Mouse (Mus musculus): ENCODE measurements at regions not wholly inside any gene's neighbourhood (a gene's known extent, or its start where the extent isn't known, plus 50 kb on each side); places are given as distances from the start of the nearest gene placed in this dataset.

DNA sequence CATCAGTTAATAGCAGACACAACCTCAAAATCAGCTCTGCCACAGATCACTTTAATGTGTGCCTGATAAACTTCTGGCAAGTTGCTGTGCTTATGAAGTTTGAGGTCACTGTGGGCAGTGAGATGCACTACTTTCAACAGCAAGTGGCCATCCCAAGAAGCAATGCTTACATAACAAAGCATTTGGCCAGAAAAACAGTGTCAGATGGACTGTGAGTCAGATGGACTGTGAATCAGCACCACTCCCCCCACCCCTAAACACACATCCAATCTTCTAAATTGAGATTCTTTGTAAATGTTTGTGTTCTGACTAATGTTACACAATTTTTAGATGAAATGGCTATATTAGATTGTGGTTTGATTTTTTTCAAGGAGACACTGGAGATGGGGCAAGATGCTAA, 550.7 kb downstream of the Nxph1 start:
- no peak overlapping the region for H3K4me3 ChIP-seq (ENCODE audit: low read depth, low read length)
- no peaks in the 10 kb centered on the region for H3K36me3 ChIP-seq (ENCODE audit: control insufficient read depth, insufficient read depth, low read length)
- no peak overlapping the region for H3K4me2 ChIP-seq (ENCODE audit: low read depth, low read length)
- no peaks in the 10 kb centered on the region for H3K4me1 ChIP-seq (ENCODE audit: control insufficient read depth, insufficient read depth, low read length)
- no peaks in the 10 kb centered on the region for H3K9me3 ChIP-seq (ENCODE audit: control insufficient read depth, low read length)
- H3K27me3 ChIP-seq (ENCODE audit: control insufficient read depth, insufficient read depth, low read length): no peaks in the 10 kb centered on the region
- no peak for ATAC-seq (ENCODE audit: low read depth)
- no peak overlapping the region for H3K27ac ChIP-seq (ENCODE audit: low read depth, low read length)
- no peak overlapping the region for H3K9ac ChIP-seq (replicated peaks; ENCODE audit: low read depth, low read length)

DNA sequence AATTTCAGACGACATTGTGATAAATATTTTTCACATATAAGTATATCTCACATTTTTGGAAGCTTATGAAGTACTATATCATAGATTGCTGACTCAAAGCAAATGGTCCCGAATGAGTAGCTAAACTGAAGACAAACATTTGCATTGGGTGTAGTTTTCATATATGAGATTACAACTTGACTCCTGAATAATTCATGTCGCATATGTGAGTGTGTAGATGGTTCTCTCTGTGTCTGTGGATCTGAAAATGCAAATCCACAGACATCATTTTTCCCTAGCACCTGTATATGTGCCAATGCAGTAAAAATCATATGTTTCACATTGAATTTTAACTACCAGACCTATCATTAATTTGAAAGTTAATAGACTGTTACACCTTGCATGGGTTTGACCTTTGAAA, 586.2 kb downstream of the Nxph1 start:
- 66% methylated on average over 3 of the region's 3 CpGs for WGBS
- H3K9ac ChIP-seq (replicated peaks; ENCODE audit: low read depth, low read length): no peak overlapping the region
- H3K4me2 ChIP-seq (ENCODE audit: low read depth, low read length): no peak overlapping the region
- no peaks in the 10 kb centered on the region for H3K4me1 ChIP-seq (ENCODE audit: control insufficient read depth, insufficient read depth, low read length)
- H3K9me3 ChIP-seq (ENCODE audit: control insufficient read depth, low read length): no peaks in the 10 kb centered on the region
- H3K27me3 ChIP-seq (ENCODE audit: control insufficient read depth, insufficient read depth, low read length): no peaks in the 10 kb centered on the region
- no peak for ATAC-seq (ENCODE audit: low read depth)
- H3K27ac ChIP-seq (ENCODE audit: low read depth, low read length): no peak overlapping the region
- H3K4me3 ChIP-seq (ENCODE audit: low read depth, low read length): no peak overlapping the region
- no peaks in the 10 kb centered on the region for H3K36me3 ChIP-seq (ENCODE audit: control insufficient read depth, insufficient read depth, low read length)

DNA sequence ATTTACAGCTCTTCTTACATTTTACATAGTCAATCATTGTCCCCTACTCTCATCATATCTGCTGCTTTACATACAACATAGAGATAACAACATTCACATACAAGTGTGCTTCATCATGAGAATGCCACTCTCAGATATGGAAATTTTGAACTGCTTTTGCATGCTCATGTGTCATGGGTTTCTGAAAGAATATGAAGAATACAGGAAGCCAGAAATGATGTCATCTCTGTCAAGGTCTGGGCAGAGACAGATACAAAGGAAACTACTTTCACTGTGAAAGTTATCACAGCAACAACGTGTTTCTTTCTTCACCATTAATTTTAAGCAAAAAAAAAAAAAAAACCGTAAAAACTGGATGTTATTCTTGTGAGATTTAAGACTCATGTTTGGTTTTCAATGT, 590.5 kb downstream of the Nxph1 start:
- ATAC-seq (ENCODE audit: low read depth): no peak

DNA sequence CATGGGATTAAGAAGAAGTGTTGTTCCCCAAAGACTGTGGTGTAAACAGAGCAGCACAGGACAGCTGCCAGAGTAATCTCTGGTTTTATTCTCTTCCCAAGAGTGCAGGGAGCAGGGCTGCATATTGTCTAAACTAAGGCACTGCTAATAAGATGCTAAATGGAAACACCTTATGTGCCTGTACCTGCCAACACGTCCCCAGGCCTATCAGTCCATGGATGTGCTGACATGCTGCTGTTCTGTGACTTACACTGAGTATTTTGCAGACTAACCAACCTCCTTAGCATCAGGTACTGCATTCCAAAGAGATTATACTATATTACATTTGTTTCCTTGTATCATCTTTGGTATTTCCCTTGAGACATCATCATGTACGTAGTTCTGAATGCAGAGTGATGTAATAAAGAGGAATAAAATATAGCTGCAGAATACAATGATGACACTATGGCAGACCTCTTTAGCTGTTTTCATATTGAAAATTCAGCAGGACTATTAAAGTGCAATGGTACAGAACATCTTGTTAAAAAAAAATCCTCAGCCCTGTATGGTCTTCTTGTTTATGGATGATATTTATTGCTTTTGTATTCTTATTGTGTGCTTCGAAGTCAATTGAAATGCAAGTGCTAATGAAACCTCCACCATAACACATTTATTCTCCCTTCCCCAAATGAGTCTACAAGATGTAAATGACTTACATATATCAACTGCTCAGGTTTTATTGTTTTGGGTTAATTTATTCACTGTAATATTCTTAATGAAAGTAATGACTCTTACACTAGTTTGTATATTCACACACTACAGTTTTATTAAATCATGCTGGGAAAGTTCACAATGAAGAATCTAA, 602.1 kb downstream of the Nxph1 start:
- 48% methylated on average over 3 of the region's 3 CpGs for WGBS
- H3K4me2 ChIP-seq (ENCODE audit: low read depth, low read length): no peak overlapping the region
- H3K27me3 ChIP-seq (ENCODE audit: control insufficient read depth, insufficient read depth, low read length): no peaks in the 10 kb centered on the region
- no peaks in the 10 kb centered on the region for H3K4me1 ChIP-seq (ENCODE audit: control insufficient read depth, insufficient read depth, low read length)
- no peak overlapping the region for H3K4me3 ChIP-seq (ENCODE audit: low read depth, low read length)
- no peaks in the 10 kb centered on the region for H3K9me3 ChIP-seq (ENCODE audit: control insufficient read depth, low read length)
- ATAC-seq (ENCODE audit: low read depth): peak; percentile 77
- no peak overlapping the region for H3K9ac ChIP-seq (replicated peaks; ENCODE audit: low read depth, low read length)
- 0 out of 2 replicates have a peak overlapping the region, but pooled peaks have one; percentile 35 for H3K27ac ChIP-seq (ENCODE audit: low read depth, low read length)
- no peaks in the 10 kb centered on the region for H3K36me3 ChIP-seq (ENCODE audit: control insufficient read depth, insufficient read depth, low read length)

More for the DNA sequence above, 590.5 kb downstream of the Nxph1 start:
- Histone ChIP-seq H3K4me1 (ENCODE audit: control insufficient read depth, insufficient read depth, low read length) (no peaks in the 10 kb centered on the region), H3K4me2 (ENCODE audit: low read depth, low read length) (no peak overlapping the region), H3K9me3 (ENCODE audit: control insufficient read depth, low read length) (no peaks in the 10 kb centered on the region), H3K27me3 (ENCODE audit: control insufficient read depth, insufficient read depth, low read length) (no peaks in the 10 kb centered on the region), H3K27ac (ENCODE audit: low read depth, low read length) (no peak overlapping the region), H3K36me3 (ENCODE audit: control insufficient read depth, insufficient read depth, low read length) (no peaks in the 10 kb centered on the region), H3K9ac (replicated peaks; ENCODE audit: low read depth, low read length) (no peak overlapping the region), H3K4me3 (ENCODE audit: low read depth, low read length) (no peak overlapping the region)
- 67% methylated on average over 2 of the region's 2 CpGs for WGBS

- H3K27me3 ChIP-seq (ENCODE audit: control insufficient read depth, insufficient read depth, low read length): no peaks in the 10 kb centered on the region
- no peaks in the 10 kb centered on the region for H3K36me3 ChIP-seq (ENCODE audit: control insufficient read depth, insufficient read depth, low read length)
- H3K4me1 ChIP-seq (ENCODE audit: control insufficient read depth, insufficient read depth, low read length): no peaks in the 10 kb centered on the region
- H3K27ac ChIP-seq (ENCODE audit: low read depth, low read length): peak overlapping the region; percentile 49; the same call in 1 of the 2 replicates
- ATAC-seq (ENCODE audit: low read depth): peak; percentile 91
- no peak overlapping the region for H3K4me3 ChIP-seq (ENCODE audit: low read depth, low read length)
- H3K4me2 ChIP-seq (ENCODE audit: low read depth, low read length): no peak overlapping the region
- H3K9me3 ChIP-seq (ENCODE audit: control insufficient read depth, low read length): no peaks in the 10 kb centered on the region
- H3K9ac ChIP-seq (replicated peaks; ENCODE audit: low read depth, low read length): no peak overlapping the region
- WGBS: 48% methylated on average over 6 of the region's 6 CpGs
These were observed 615.2 kb downstream of the Nxph1 start for GRCm38 (mm10) chr6:9563290-9564044.

- H3K27ac ChIP-seq (ENCODE audit: low read depth, low read length): no peak overlapping the region
- 79% methylated on average over 4 of the region's 4 CpGs for WGBS
- H3K9me3 ChIP-seq (ENCODE audit: control insufficient read depth, low read length): no peaks in the 10 kb centered on the region
- no peak overlapping the region for H3K9ac ChIP-seq (replicated peaks; ENCODE audit: low read depth, low read length)
- no peak overlapping the region for H3K4me3 ChIP-seq (ENCODE audit: low read depth, low read length)
- no peaks in the 10 kb centered on the region for H3K4me1 ChIP-seq (ENCODE audit: control insufficient read depth, insufficient read depth, low read length)
- no peak overlapping the region for H3K4me2 ChIP-seq (ENCODE audit: low read depth, low read length)
- H3K36me3 ChIP-seq (ENCODE audit: control insufficient read depth, insufficient read depth, low read length): no peaks in the 10 kb centered on the region
- no peak for ATAC-seq (ENCODE audit: low read depth)
- no peaks in the 10 kb centered on the region for H3K27me3 ChIP-seq (ENCODE audit: control insufficient read depth, insufficient read depth, low read length)
These were observed 623.6 kb downstream of the Nxph1 start for GRCm38 (mm10) chr6:9571787-9572186.

- Histone ChIP-seq H3K27ac (ENCODE audit: low read depth, low read length) (no peak overlapping the region), H3K4me2 (ENCODE audit: low read depth, low read length) (no peak overlapping the region), H3K9me3 (ENCODE audit: control insufficient read depth, low read length) (no peaks in the 10 kb centered on the region), H3K9ac (replicated peaks; ENCODE audit: low read depth, low read length) (no peak overlapping the region), H3K4me3 (ENCODE audit: low read depth, low read length) (no peak overlapping the region), H3K36me3 (ENCODE audit: control insufficient read depth, insufficient read depth, low read length) (no peaks in the 10 kb centered on the region), H3K27me3 (ENCODE audit: control insufficient read depth, insufficient read depth, low read length) (no peaks in the 10 kb centered on the region), H3K4me1 (ENCODE audit: control insufficient read depth, insufficient read depth, low read length) (no peaks in the 10 kb centered on the region)
- ATAC-seq (ENCODE audit: low read depth): no peak
- WGBS: 89% methylated on average over 1 of the region's 1 CpGs
These were observed 645.2 kb downstream of the Nxph1 start for GRCm38 (mm10) chr6:9593391-9593790.

DNA sequence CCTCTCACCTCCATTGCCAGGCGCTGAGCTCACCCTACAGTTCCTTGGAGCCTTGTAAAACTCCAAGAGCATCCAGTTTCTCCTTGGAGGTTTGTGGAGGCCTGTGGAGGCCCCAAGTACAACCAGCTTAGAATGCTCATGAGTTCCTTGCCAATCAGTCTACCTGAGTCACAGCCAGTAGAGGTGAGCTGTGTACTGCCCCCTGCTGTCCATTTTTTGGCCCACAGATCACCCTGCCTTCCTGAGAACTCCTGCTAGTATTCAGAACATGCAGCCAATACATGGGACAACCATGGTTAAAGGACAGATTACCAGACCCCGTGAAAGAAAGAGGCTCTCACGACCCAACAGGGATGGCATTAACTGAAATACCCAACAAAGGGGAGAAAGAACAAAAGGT, 651.2 kb downstream of the Nxph1 start:
- H3K36me3 ChIP-seq (ENCODE audit: control insufficient read depth, insufficient read depth, low read length): no peaks in the 10 kb centered on the region
- H3K9me3 ChIP-seq (ENCODE audit: control insufficient read depth, low read length): no peaks in the 10 kb centered on the region
- no peaks in the 10 kb centered on the region for H3K4me1 ChIP-seq (ENCODE audit: control insufficient read depth, insufficient read depth, low read length)
- 76% methylated on average over 3 of the region's 3 CpGs for WGBS
- H3K27me3 ChIP-seq (ENCODE audit: control insufficient read depth, insufficient read depth, low read length): no peaks in the 10 kb centered on the region
- H3K27ac ChIP-seq (ENCODE audit: low read depth, low read length): no peak overlapping the region
- no peak overlapping the region for H3K9ac ChIP-seq (replicated peaks; ENCODE audit: low read depth, low read length)
- ATAC-seq (ENCODE audit: low read depth): no peak
- H3K4me2 ChIP-seq (ENCODE audit: low read depth, low read length): no peak overlapping the region
- no peak overlapping the region for H3K4me3 ChIP-seq (ENCODE audit: low read depth, low read length)

DNA sequence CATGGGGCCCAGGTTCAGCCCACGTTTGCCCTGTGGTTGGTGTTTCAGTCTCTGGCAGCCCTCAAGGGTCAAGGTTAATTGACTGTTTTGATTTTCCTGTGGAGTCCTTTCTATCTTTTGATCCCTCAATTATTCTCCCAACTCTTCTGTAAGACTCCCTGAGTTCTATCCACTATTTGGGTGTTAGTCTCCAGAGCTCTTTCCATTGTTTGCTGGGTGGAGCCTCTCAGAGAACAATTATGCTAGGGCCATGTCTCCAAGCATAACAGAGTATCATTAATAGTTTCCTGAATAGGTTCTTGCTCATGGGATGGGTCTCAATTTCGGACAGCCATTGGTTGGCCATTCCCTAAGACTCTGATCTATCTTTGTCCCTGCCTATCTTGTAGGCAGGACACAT, 685.7 kb downstream of the Nxph1 start:
- no peak overlapping the region for H3K27ac ChIP-seq (ENCODE audit: low read depth, low read length)
- WGBS: 62% methylated on average over 2 of the region's 2 CpGs
- H3K27me3 ChIP-seq (ENCODE audit: control insufficient read depth, insufficient read depth, low read length): no peaks in the 10 kb centered on the region
- H3K36me3 ChIP-seq (ENCODE audit: control insufficient read depth, insufficient read depth, low read length): no peaks in the 10 kb centered on the region
- no peak overlapping the region for H3K9ac ChIP-seq (replicated peaks; ENCODE audit: low read depth, low read length)
- ATAC-seq (ENCODE audit: low read depth): no peak
- H3K4me1 ChIP-seq (ENCODE audit: control insufficient read depth, insufficient read depth, low read length): no peaks in the 10 kb centered on the region
- H3K9me3 ChIP-seq (ENCODE audit: control insufficient read depth, low read length): no peaks in the 10 kb centered on the region
- no peak overlapping the region for H3K4me3 ChIP-seq (ENCODE audit: low read depth, low read length)
- no peak overlapping the region for H3K4me2 ChIP-seq (ENCODE audit: low read depth, low read length)
